Mouse (Mus musculus) ES-Bruce4 (cell line): ENCODE measurements around the gene Pigl.
"Not testable (repeated sequence)": the region's sequence is repeated elsewhere in the genome, so short reads cannot be mapped to it uniquely, and the experiment has no call there.

ENCODE experiments used
- CTCF ChIP-seq: IDR thresholded peaks from one replicate; pipeline ENCODE4 v1.8.1; 2011; ENCODE audit warnings: low read depth, low read length
- EP300 ChIP-seq: IDR thresholded peaks from 2 replicates; pipeline ENCODE4 v1.6.1; 2011; ENCODE audit warnings: low read depth, low read length; ENCODE audit not compliant: insufficient read depth
- POLR2A ChIP-seq: IDR thresholded peaks from one replicate; pipeline ENCODE4 v1.8.1; 2011; ENCODE audit warnings: low read length; ENCODE audit not compliant: insufficient read depth

- not testable (repeated sequence) for TF ChIP-seq CTCF, POLR2A
- TF ChIP-seq EP300, result 0 out of 2 replicates have a peak, but pooled peaks have one; percentile 5
These were observed 50.6 kb downstream of the Pigl start for GRCm38 (mm10) chr11:62508816-62509215.
